In genomic region chr12:69569926-69570325, GRCm38 (mm10) we compare ENCODE assay signal across 11 mouse cellular contexts.
"Had no signal": no experiment of that assay in that cellular context is flagged by ENCODE, and none has a peak within 500 bp of the region (broad histone marks: within the 10 kb centered on the region; RNA-seq: fewer than 3 reads in every experiment).

No protein-coding gene starts in this region.

- DNase-seq: kidney, adult 8-10 months; kidney, postnatal 10 days; kidney, postnatal 36 days; left cerebral cortex, postnatal 4 days; liver, postnatal 0 days; lung, embryonic 14.5 days; right cerebral cortex, adult 18-20 months; right cerebral cortex, postnatal 14 days; right cerebral cortex, postnatal 4 days; thymus, adult 2 months; thymus, postnatal 25 days had no signal
